Mouse (Mus musculus) skeletal muscle tissue, adult 2 months (tissue): ENCODE measurements at regions not wholly inside any gene's neighbourhood (a gene's known extent, or its start where the extent isn't known, plus 50 kb on each side); places are given as distances from the start of the nearest gene placed in this dataset.
"Not testable (repeated sequence)": the region's sequence is repeated elsewhere in the genome, so short reads cannot be mapped to it uniquely, and the experiment has no call there.

Experiments
- DNase-seq: peaks from one replicate; pipeline ENCODE4 v3.0.0-alpha.2; 2012; ENCODE audit warnings: low read depth, low spot score

DNA sequence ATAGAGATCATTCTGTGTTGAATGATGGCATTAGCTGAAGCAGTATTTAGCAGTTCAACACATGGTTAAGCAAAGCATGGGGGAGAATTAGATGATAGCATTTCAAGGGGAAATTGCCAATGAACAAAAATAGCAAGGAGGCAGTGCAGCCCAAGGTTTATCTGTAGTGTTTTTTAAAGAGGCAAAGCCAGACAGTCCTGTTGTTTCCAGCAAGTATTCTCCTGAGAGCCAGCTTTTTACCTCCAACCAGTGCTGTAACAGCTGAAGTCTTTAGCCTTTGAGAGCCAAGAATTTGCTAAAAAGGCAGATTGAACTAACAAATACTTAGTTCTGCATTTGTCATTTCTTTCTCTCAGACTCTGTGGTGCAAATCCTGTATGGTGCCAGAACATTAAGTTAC lies 305.1 kb upstream of the Arx start:
- peak; percentile 21 for DNase-seq

DNA sequence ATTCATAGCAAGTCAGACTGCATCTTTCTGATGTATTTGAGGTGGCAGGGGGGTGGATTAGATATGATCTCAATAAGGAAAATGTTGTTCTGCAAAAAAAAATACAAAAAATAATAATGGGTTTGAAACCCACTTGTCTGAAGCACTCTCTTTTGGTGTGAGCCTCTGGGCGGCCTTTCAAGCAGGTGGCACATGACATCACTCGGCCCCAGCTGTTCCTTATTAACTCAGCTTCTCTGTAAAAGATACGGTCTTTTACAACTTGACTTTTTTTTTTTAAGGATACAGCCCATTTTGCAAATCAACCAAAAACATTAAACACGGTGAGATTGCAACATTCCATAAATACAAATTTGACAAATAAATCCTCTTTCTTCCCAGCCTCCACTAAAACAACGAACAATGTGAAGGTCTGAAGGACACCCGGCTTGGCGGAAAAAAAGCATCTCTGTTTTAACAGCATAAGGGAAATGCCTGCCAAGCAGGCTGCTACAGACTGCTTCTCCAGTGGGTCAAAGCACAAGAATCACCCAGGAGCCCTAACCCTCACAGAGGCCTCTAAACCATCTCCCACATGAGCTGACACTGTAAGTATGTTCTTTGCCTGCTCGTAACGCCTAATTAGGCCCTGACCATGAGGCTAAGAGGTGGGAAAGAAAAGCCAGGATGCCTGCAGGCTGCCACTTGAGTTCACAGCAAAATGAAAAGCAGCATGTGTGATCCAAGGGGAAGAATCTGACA lies 283.8 kb upstream of the Arx start:
- no peak for DNase-seq

DNA sequence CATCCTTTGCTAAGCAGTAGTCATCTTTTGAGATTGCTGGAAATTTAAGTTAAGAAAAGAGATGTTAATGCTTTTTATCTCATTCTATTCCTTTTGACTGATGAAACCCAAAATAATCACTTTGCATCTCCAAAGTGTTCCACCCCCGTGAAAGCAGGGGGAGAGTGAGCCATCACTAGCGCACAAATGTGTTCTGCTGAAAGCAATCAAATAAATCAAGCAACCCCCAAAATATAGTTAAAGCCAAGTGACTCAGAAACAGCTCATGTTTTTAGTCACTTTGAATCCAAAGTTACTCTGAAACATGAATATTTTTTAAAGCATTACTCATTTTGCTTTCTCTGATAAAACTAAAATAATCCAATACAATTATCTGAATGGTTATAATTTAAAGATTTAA lies 279.6 kb upstream of the Arx start:
- no peak for DNase-seq

DNA sequence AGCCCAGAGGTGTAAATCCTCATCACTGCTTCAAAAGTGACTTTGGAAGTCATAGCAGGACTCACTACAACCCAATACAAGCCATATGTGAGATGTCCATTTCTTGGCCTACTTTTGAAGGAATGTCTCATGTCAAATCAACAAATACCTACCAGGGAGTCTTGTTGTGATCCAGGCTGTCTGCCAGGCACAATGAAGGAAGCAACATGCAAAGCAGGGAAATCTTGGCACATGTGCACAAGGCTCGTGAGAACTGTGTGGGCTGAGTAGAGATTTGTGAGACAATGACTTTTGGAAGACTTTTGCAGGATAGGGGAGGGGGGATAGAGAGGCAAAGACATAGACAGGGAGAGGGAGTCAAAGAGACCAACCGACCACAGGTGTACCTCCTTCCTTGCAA lies 274.7 kb upstream of the Arx start:
- DNase-seq = no peak

DNA sequence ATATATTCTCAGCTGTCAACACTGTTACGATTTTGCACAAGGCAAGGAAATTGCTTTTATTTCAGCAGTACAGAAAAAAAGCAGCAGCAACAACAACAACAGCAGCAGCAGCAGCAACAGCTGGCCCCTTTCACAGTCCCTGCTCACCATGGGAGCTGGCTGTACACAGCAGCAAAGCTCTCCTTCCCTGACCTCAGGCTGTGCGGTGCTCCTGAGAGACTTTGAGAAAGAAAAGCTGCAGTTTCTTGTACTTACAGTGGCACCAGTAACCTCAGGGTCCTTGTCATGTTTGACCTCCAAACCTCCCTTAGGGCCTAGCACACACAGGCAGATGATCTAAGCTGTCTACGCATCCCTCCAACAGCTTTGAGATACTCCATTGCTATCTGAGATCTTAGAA lies 269.9 kb upstream of the Arx start:
- no peak for DNase-seq

DNA sequence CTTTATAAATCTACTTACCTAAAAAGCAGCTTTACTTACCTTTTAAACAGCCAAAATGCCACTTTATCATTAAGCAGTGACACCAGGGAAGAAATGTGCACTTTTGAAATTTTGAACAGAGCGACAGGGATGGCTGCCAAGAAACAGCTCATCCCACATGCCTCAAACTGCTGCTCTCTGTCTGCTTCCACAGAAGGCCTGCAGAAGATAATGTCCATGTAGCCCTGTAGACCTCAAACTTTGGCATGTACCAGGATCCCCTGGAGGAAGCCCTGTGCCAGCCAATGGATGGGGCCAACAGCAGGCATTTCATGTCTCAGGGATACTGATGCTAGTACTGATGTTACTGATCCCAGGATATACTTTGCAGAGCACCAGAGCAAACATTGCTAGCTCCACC lies 245.1 kb upstream of the Arx start:
- no peak for DNase-seq

DNA sequence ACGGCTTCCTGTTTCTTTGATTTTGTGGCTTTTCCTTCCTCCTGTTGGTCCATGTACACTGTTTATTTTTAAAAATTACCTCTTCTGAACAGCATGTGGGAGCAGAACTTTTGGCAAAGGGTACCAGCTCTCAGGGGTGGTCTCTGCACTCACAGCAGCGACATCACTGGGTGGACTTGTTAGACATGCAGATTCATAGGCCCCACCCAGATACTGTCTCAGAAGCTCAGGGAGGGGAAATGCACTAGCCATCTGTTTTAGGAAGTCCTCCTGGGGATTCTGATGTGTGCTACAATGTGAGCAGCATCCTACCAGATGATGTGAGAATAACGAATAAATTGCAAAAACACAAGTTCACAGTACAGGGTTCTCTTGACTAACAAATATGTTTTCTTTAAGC lies 243.5 kb upstream of the Arx start:
- DNase-seq = peak; percentile 11

DNA sequence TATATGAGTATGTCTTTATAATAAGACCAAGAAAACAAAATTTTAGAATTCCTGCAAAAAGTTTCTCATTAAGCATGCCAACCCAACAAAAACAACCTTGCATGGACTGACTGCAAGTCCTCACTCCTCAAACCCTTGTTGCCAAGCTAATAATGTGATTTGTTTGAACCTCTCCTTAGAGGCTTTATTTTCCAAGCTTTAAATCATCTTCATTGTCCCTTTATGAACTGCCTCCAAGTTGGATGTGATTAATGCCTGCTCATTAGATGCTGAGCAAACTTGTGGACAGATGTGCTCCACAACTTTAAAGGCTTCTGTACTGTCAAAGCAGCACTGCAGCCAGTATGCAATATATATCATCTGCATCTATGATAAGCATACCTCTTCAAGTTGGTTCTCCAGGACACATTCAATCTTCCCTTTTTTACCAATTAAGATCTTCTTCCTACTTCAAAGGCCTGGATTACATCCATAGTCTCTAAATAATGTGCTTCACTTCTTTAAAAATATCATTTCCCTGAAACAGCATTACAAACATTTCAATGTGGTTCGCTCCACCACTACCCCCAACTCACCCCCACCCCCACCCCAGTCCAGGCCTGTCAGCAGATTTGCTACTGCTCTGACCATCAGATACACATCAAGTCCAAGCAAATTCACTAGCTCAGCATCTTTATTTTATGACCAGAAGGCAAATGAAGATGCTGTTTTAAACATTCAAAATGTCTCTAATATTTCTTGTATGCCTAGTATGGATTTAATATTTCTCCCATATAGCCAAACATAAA lies 237.1 kb upstream of the Arx start:
- DNase-seq = no peak

DNA sequence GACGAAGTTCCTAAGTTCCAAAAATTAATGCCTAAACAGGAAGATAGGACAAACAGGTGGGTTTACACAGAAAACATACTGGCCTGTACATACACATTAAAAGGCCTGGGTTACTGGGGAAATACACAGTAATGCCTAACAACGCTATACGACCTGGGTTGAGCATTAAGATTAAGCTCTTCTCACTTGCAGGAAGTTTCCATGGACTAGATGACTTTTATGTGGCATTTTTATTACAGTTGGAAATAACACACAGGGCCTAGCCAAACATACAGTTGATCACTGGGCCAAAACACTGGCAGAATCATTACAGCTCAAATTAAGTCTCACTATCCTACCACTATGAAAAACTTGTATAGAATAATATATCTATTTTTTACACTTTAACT lies 236.5 kb upstream of the Arx start:
- no peak for DNase-seq

DNA sequence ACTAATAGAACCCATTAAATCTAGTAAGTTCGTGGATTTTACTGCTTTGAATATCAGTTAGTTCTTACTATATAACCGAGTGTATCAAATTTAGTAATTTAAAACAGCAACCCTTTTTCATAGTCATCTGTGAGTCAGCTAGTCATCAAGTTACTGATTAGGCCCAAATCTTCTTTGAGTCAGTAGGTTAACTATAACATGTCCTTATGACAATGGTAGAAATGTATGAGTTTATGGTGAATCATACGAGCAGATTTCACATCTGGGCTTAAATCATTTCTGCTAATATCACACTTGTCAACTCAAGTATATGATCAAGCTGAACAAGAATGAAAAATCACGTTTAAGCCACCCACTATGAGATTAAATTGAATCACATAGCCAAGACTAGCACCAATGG lies 226.7 kb upstream of the Arx start:
- no peak for DNase-seq

DNA sequence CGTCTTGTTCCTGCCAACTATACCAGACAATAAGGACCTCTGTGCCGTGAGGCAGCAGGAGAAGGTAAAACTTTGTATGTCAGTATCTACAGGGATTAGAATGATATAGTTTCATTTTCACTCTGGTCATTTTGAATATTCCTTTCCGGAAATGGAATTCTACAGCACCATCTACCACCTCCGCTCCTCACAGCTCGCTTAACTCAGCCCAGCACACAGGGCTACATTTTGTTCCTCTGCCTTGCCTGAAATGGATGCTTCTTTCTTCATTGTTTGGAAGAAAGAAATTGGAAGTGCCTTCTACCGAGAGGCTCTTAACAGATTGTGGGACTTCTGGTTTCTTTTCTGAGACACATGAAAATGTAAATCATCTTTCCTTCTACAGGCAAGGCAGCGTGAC lies 217.4 kb upstream of the Arx start:
- no peak for DNase-seq

DNA sequence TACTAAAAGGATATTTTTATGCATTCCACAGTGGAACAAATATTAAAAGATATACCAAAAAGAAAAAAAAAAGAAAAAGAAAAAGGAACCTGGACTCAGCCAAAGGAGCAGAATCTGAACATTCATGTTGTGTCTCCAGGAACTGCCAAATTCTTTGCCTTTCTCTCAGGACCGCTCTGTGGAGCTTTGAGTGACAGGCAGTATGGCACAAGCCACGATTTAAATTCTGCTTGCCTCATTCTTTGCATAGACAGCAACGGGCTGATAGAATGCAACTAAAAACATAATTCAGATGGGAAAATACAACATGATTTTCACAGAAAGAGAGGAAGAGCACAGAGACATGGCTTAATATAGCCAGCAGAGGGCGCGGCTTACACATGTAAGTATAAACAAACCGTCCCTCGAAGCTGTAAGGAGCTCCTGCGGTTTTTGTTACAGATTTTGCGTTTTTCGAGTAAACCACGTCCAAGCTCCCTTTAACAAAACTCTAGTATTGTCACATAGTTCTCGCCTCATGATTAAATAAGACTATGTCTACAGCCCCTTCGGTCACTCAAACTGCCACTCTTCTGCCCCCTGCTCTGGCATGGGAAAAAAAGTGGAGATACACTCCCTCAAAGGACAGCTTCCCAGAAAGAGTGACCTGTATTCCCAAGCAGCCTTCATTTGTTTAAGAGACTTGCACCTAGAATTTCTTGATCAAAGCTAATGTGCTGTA lies 216.5 kb upstream of the Arx start:
- peak; percentile 25 for DNase-seq

DNA sequence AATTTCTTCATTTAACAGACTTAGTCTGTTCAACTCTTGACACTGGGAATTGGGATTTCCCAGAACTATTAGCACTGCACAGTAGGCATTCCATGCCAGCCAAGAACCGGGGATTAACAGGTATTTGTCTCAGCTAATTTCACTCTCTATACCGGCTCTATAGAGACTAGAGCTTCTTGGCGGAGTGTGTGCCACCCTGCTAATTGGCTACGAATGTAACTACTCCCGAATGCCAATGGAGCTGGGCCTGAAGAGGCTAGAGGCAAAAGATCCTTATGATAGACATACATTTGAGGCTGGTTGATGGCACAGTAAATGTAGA lies 216.0 kb upstream of the Arx start:
- DNase-seq = no peak

DNA sequence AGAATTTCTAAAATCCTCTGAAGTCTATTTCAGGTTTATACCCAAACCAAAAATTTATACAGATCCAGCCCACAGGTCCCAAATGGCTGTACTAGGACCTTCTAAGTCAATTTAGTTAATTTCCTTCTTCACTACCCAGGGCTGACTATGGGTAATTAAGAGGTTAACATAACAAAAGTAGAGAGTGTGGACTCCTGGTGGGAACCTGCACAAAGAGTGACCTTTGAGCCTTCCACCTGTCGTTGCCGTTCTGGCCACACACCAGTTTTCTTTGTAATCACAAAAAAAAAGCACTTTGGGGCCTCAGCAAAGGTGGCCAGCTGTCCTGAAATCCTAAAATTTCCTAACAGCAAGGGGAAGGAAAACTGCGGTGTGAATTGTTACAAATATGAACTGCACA lies 197.3 kb upstream of the Arx start:
- no peak for DNase-seq

DNA sequence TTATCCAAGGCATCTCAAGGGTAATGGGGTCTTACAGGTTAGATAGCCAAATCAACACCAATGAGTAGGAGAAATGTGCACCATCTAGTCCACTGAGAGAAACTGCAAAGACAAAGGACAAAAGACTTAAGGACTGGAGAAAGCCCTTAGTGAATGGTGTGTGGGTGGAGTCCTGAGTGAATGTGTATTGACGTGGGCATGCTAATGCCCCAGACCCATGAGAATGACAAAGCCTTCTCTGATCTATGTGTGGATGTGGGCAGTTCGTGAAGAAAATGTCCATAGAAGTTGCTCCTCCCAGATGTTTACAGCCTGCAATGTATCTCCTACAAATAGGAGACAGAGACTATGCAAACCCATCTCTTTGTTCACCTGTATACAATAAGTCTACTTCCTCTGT lies 188.7 kb upstream of the Arx start:
- DNase-seq = no peak

DNA sequence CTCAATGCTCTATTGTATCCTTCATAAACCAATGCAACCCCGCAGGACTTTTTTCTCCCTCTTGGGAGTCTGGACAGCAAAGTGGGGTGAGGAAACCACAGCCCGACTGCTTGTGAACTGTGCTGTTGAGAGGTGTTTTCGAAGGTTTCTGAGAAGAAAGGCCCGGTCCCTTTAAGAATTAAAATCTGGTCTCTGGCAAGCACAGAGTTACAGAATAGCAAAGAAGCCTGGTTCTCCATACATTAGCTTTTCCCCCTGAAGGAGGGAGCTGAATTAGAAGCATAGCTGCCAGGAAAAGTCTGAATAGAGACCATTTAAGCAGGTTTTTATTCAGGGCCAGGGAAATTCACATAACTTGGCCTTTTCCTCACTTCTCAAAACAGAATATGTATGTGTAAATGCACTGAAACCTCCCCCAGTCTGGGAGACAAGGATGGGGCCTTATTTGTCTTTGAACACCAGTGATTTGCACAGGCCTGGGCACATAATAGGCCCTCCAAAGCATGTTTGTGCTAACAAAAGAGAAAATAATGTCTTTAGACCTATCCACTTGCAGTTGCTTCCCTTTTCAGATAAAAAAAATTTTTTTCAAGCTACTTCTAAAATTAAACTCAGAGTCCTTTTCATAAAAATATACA lies 178.2 kb upstream of the Arx start:
- no peak for DNase-seq

DNA sequence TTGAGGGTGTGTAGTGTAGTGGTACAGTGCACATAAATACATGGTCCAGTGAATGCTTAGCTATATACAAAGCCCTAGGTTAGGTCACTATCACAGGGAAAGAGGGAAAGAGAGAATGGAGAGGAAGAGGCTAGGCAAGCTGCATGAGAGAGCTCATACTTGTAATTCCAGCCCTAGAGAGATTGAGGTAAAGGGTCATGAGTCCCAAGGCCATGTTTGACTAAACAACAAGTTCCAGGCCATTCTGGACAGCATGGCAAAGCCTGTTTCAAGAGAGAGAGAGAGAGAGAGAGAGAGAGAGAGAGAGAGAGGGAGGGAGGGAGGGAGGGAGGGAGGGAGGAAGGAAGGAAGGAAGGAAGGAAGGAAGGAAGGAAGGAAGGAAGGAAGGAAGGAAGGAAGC lies 131.9 kb upstream of the Arx start:
- not testable (repeated sequence) for DNase-seq

DNA sequence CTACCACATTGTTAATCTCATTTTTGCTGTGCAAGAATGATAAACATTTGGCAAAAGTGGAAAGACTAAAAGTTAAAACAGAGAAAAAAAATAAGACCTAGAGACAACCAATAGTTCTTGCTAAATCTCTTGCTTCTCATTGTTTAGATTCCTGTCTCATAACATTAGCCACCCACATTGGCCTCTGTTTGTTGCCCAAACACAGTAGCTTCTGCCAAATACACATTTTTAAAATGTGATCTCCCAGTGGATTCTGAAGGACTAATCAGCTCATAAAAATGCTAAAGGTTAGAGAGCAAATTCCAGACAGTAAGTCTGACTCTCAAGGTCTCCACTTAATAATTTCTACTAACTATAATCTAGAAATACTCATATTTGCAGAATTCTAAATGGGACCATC lies 127.1 kb upstream of the Arx start:
- DNase-seq = peak; percentile 4

DNA sequence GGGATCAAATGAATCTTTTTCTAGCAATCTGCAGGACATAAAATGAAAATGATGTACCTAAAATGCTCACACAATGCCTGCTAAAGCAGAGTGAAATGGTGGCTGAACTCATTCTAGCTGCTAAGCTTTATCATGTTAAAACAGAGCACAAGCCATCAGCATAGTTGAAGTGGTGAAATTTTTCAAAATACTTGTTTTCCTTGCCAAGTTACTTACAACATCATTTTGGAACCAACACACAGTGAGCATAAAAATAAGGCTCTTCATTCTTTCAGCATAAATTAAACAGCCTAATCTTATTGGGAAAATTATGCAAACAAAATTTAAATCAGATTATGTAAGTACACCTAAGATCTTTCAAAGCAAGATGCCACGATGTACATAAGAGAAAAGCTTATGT lies 125.3 kb upstream of the Arx start:
- DNase-seq = no peak
